Mouse (Mus musculus): Measurements from ENCODE around the gene Mcrs1. TPM values are rescaled to one million over a fixed set of nuclear protein-coding genes. Genes with fewer than 3 reads are reported as not detected.

Mcrs1 gene
- total and polyA plus RNA-seq, 2 experiments from 2014 or later, result 199 to 229 TPM

GRCm38 (mm10) chr15:99194358-99194757, 57.4 kb downstream of the Mcrs1 start:
- H3K4me2 ChIP-seq (ENCODE audit: low read depth, low read length), result no peak overlapping the region
- no peak for TF ChIP-seq CTCF (IDR thresholded peaks at IDR 0.05; ENCODE audit: low read depth)
- H3K4me3 ChIP-seq (ENCODE audit: low read length), result no peak overlapping the region
- H3K9me3 ChIP-seq (ENCODE audit: low read length), result no peaks in the 10 kb centered on the region
- no peak for DNase-seq (ENCODE audit: low spot score)
- ATAC-seq, result no peak
- no peak overlapping the region for H3K27ac ChIP-seq
- H3K4me1 ChIP-seq (ENCODE audit: insufficient read depth, low read length), result no peaks in the 10 kb centered on the region
- H3K27me3 ChIP-seq (ENCODE audit: insufficient read depth, low read length), result no peaks in the 10 kb centered on the region
- WGBS, result 55% methylated on average over 10 of the region's 10 CpGs
- H3K9ac ChIP-seq (replicated peaks; ENCODE audit: low read length), result no peak overlapping the region
- H3K36me3 ChIP-seq (ENCODE audit: insufficient read depth, low read length), result no peaks in the 10 kb centered on the region; the same call in 1 of the 2 replicates

Other genes with a start within 250 kb of the Mcrs1 start
- gene Tuba1c, start 222.1 kb downstream of the Mcrs1 start, total RNA-seq (2014; rRNA removed), result 43.8 and 58.3 TPM in 2 replicates
- gene Tuba1c, start 222.1 kb downstream of the Mcrs1 start, polyA plus RNA-seq (2015; fragmentation: Nextera tagmentation; extraction: Ambion mirVana), result 24.0 and 24.2 TPM in 2 replicates
- gene Prph, start 196.8 kb downstream of the Mcrs1 start, total RNA-seq (2014; rRNA removed), result 62.6 and 70.9 TPM in 2 replicates
- 50.0 and 53.5 TPM in 2 replicates for gene Prph, start 196.8 kb downstream of the Mcrs1 start, polyA plus RNA-seq (2015; fragmentation: Nextera tagmentation; extraction: Ambion mirVana)
- 4.3 and 10.5 TPM in 2 replicates for gene Troap, start 177.4 kb downstream of the Mcrs1 start, total RNA-seq (2014; rRNA removed)
- 4.5 and 6.4 TPM in 2 replicates for gene Troap, start 177.4 kb downstream of the Mcrs1 start, polyA plus RNA-seq (2015; fragmentation: Nextera tagmentation; extraction: Ambion mirVana)
- 8.6 and 11.9 TPM in 2 replicates for gene C1ql4, start 164.1 kb downstream of the Mcrs1 start, total RNA-seq (2014; rRNA removed)
- 4.3 and 5.7 TPM in 2 replicates for gene C1ql4, start 164.1 kb downstream of the Mcrs1 start, polyA plus RNA-seq (2015; fragmentation: Nextera tagmentation; extraction: Ambion mirVana)
- 0.68 and 0.99 TPM in 2 replicates for gene Dnajc22, start 158.8 kb downstream of the Mcrs1 start, total RNA-seq (2014; rRNA removed)
- gene Dnajc22, start 158.8 kb downstream of the Mcrs1 start, polyA plus RNA-seq (2015; fragmentation: Nextera tagmentation; extraction: Ambion mirVana), result 0.45 and 0.48 TPM in 2 replicates
- 23.6 and 25.8 TPM in 2 replicates for gene Spats2, start 126.0 kb downstream of the Mcrs1 start, total RNA-seq (2014; rRNA removed)
- gene Spats2, start 126.0 kb downstream of the Mcrs1 start, polyA plus RNA-seq (2015; fragmentation: Nextera tagmentation; extraction: Ambion mirVana), result 23.4 and 23.6 TPM in 2 replicates
- 1.8 and 3.6 TPM in 2 replicates for gene Kcnh3, start 27.1 kb downstream of the Mcrs1 start, total RNA-seq (2014; rRNA removed)
- 0.91 and 1.2 TPM in 2 replicates for gene Kcnh3, start 27.1 kb downstream of the Mcrs1 start, polyA plus RNA-seq (2015; fragmentation: Nextera tagmentation; extraction: Ambion mirVana)
- 90.2 and 94.2 TPM in 2 replicates for gene Prpf40b, start 43.1 kb upstream of the Mcrs1 start, total RNA-seq (2014; rRNA removed)
- 101 and 110 TPM in 2 replicates for gene Prpf40b, start 43.1 kb upstream of the Mcrs1 start, polyA plus RNA-seq (2015; fragmentation: Nextera tagmentation; extraction: Ambion mirVana)
- gene Fam186b, start 43.9 kb upstream of the Mcrs1 start, total RNA-seq (2014; rRNA removed), result 0.86 and 1.3 TPM in 2 replicates
- 1.3 and 1.4 TPM in 2 replicates for gene Fam186b, start 43.9 kb upstream of the Mcrs1 start, polyA plus RNA-seq (2015; fragmentation: Nextera tagmentation; extraction: Ambion mirVana)
- gene Fmnl3, start 118.5 kb upstream of the Mcrs1 start, total RNA-seq (2014; rRNA removed), result 11.9 and 15.2 TPM in 2 replicates
- gene Fmnl3, start 118.5 kb upstream of the Mcrs1 start, polyA plus RNA-seq (2015; fragmentation: Nextera tagmentation; extraction: Ambion mirVana), result 8.0 and 8.2 TPM in 2 replicates
- gene Tmbim6, start 140.9 kb upstream of the Mcrs1 start, total RNA-seq (2014; rRNA removed), result 323 and 346 TPM in 2 replicates
- gene Tmbim6, start 140.9 kb upstream of the Mcrs1 start, polyA plus RNA-seq (2015; fragmentation: Nextera tagmentation; extraction: Ambion mirVana), result 355 and 374 TPM in 2 replicates
- 19.5 and 23.4 TPM in 2 replicates for gene Nckap5l, start 205.8 kb upstream of the Mcrs1 start, total RNA-seq (2014; rRNA removed)
- 10.0 and 11.4 TPM in 2 replicates for gene Nckap5l, start 205.8 kb upstream of the Mcrs1 start, polyA plus RNA-seq (2015; fragmentation: Nextera tagmentation; extraction: Ambion mirVana)
- 10.1 and 13.7 TPM in 2 replicates for gene Bcdin3d, start 222.8 kb upstream of the Mcrs1 start, total RNA-seq (2014; rRNA removed)
- gene Bcdin3d, start 222.8 kb upstream of the Mcrs1 start, polyA plus RNA-seq (2015; fragmentation: Nextera tagmentation; extraction: Ambion mirVana), result 12.6 and 12.7 TPM in 2 replicates